Mouse (Mus musculus) spleen, postnatal 4 days (tissue): Measurements from ENCODE around the gene Endod1.
A peak's percentile ranks its signal among the peaks of the same experiment; 100 is the strongest.
"Not testable (repeated sequence)": the region's sequence is repeated elsewhere in the genome, so short reads cannot be mapped to it uniquely, and the experiment has no call there.

Source experiments
- DNase-seq, 2 experiments: peaks; one replicate each; pipeline ENCODE4 v3.0.0; 2022; ENCODE audit warnings: low spot score in 2 of 2

Endod1 gene

DNA sequence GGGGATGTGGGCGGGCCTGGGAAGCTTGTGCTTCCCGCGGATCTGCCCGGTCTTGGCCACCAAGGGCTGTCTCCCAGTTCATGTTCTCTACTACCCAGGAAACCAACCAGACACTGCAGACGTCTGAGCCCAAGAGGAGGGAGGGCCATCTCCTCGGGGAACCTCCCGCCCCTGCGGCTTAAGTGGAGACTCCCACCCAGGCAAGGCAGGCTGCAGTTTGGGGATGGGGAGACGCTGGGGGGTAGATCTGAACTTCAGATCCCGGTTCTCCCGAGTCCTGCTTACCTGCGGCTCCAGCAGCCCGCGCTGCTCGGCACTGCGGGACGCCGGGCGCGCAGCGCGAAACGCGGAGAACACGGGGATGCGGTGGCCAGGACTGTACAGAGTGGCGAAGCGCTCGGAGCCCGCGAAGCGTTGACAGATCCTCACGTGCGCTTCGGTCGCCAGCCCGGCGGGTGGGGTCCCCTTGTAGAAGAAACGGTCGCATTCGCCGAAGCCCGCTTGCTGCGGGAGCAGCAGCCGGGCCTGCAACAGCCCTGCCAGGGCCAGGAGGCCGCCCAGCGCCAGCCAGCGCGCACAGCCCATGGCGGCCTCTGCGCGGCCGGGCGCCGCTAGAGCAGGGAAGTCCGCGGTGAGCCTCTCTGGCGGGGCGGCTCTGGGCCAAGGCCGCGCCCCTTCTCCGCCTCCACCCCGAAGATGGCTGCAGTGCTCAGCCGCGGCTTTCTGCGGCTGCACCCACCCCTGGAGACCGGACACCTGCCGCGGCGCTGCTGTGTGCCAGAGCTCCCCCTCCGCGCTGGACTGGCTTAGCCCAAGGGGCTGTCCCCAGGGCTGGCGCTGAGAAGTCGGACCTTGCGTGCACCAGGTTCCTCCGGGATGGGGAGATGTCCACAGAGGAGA lies 671 bp downstream of the Endod1 start:
- DNase-seq: peak; percentile 87 to 94

- no peak for DNase-seq
These were observed 1.4 kb downstream of the Endod1 start for GRCm38 (mm10) chr9:14379769-14380385.

DNA sequence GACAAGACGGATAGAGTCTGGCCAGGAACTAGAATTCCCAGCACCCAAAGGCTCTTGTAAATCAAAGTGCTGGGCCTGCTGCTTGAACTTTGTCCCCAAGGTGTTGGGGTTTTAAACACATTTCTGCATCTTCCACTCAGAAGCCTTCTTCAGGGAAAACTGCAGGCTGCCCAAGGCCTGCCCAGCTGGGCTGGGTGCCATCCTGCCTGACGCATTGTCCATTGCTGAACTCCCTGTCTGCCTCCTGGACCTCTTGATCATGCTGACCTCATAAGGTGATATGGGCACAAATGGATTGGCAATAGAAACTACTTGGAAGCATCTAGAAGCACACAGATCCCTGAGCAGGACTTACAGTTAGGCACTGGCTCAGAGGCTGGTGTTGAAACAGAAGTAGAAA lies 3.2 kb downstream of the Endod1 start:
- no peak for DNase-seq

DNA sequence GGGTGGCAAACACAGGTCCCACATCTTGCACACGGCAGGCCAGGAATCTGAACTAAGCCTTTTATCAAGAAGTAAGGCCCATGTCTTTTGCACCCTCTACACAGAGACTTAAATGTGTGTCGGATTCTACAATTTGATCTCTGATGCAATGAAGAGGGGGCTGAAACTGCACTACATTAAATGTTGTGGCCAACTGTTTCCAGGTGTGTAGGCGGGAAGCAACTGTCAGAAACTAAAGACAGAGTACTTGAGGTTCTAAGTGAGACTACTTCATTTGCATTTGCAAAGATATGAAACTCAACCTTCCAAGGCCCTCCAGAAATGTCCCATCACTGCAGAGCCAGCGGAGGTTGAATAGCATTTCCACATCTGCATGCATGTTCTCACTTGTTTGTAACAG lies 5.2 kb downstream of the Endod1 start:
- no peak for DNase-seq

GRCm38 (mm10) chr9:14372440-14372839 lies 8.9 kb downstream of the Endod1 start:
- DNase-seq: no peak

DNA sequence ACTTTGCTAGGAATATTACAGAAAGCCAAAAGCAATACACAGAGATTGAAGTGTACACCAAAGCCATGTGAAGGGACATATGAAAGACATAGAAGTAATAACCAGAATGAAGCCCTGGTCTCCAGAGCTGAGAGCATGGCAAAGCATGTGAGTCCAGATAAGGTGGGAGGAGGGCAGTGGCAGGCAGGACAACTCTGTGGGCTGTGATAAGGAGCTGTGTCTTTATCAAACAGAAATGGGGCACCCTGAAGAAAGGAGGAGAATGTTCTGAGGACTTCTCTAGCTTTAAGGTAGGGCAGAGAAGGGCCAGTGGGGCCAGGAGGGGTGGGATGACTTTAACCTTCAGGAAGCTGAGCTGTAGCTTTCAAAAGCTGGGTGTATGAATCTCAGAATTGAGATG lies 12.0 kb downstream of the Endod1 start:
- peak in 1 of 2 experiments; percentile 66 for DNase-seq

GRCm38 (mm10) chr9:14367850-14368249 lies 13.5 kb downstream of the Endod1 start:
- no peak for DNase-seq

DNA sequence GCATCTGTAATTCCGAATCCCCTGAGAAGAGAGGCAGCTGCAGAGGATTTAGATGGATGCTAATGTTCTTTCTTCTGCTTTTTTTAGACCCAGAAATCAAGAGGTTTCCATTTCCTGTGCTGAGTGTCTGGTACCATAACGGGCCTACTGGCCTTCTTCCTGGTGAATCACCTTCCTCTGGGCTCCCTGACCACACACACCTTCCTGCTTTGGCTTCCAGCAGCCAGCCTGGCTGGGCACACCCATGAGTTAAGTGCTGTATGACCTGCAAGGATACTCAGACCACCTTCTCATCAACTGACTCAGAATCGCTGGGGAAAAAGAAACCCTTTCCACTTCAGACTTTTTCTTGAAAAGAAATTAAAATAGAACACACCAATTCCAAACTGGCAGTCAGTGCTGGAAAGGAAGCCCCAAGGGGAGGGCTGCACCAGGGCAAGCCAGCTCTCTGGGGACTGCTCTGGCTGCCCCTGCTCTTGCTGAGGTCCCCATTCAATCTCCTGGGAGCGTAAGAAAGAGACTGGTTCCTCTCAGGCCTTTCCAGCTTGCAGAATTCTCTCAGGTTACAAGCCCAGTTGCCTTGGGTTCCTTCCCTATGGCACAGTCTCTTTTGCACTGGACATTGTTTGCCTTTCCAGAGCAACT lies 15.7 kb downstream of the Endod1 start:
- no peak for DNase-seq

DNA sequence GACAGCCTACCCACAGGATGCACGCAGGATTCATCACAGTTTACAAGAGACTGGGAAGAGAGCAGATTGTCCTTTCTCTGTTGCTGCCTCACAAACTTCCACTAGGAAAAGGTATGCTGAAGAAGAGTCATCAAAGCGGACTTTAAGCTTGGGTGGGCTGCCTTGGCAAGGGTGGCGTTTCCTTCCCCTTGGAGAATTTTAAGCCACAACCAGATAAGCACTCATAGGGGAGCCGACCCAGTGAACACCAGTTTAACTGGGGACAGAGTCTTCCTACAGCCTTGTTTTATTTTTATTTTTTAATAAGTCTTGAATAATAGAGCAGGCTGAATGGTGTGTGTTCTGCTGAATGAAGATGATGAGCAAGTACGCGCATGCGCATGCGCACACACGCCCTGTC lies 16.6 kb downstream of the Endod1 start:
- no peak for DNase-seq

GRCm38 (mm10) chr9:14363540-14363939 lies 17.8 kb downstream of the Endod1 start:
- DNase-seq: peak; percentile 70 to 73

DNA sequence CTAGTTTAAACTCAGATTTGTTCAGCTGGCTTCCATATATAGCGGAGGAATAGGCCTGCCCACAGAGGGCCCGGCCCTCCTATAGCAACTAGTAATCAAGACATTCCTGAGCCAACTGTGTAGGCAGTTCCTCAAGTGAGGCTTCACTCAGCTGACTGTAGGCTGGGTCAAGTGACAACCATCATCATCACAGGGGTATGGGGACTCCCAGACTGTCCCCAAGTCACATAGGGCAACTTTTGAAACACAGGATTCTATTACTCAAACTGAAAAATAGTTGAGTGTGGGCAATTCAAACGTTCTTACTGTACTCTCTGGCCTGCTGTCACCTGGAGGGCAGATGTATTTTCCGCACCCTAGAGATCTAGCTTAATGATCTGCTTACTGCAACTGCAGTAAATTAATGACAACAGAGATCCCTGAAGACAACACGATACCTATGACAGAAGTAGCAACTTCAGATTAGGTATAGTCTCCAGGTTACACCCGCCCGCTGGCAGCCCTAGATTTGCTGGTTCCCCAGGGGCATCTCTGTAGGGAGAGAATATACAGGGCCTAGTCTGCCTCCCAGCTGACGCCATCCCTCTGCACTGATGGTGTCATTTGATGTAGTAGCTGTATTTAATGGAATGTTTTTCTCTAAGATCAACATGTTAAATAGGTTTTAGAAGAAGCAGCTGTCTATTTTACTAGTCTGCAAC lies 19.1 kb downstream of the Endod1 start:
- no peak for DNase-seq

GRCm38 (mm10) chr9:14357033-14357432 lies 24.3 kb downstream of the Endod1 start:
- DNase-seq: no peak

- DNase-seq: no peak
These were observed 26.5 kb downstream of the Endod1 start for GRCm38 (mm10) chr9:14354852-14355251.

DNA sequence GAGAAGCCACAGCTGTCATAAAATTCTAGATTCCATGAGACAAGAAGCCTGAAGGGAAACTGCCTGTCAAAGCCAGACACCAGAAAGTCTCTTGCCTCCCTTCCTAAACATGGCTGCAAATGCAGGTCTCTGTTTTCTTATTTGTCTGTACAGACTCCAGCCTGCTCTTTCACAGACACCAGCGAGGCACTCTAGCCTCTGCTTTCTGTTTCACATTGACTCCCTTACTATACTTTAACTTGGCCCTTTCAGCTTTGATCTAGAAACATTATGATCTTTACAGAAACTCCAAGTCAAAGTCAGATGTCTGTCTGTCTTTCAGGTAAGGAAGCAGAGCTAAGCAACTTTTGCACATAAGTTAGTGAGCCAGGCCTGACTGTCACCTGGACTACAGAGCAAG lies 29.0 kb downstream of the Endod1 start:
- DNase-seq: no peak

- no peak for DNase-seq
These were observed 30.5 kb downstream of the Endod1 start for GRCm38 (mm10) chr9:14350787-14351186.

GRCm38 (mm10) chr9:14349380-14349779 lies 31.9 kb downstream of the Endod1 start:
- no peak for DNase-seq

DNA sequence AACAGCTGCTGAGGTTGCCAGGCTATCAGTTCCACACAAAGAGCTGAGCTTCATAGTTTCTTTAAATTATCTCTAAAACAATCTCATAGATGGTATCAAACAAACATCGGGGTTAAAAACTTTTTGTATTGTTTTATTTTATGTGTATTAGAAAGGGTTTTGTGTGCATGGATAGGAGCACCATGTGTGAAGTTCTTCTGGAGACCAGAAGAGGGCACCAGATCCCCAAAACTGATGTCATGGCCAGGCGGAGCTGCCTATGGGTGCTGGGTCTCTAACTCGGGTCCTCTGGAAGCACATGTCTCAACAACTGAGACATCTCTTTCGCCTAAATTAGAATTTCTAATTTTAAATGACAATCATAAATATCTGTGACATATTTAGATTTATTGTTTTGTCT lies 32.9 kb downstream of the Endod1 start:
- DNase-seq: peak; percentile 47 to 74

GRCm38 (mm10) chr9:14345866-14346265 lies 35.4 kb downstream of the Endod1 start:
- DNase-seq: not testable (repeated sequence)

GRCm38 (mm10) chr9:14342041-14342668 lies 39.2 kb downstream of the Endod1 start:
- peak; percentile 63 to 83 for DNase-seq

- DNase-seq: no peak
These were observed 42.6 kb downstream of the Endod1 start for GRCm38 (mm10) chr9:14338701-14339100.

DNA sequence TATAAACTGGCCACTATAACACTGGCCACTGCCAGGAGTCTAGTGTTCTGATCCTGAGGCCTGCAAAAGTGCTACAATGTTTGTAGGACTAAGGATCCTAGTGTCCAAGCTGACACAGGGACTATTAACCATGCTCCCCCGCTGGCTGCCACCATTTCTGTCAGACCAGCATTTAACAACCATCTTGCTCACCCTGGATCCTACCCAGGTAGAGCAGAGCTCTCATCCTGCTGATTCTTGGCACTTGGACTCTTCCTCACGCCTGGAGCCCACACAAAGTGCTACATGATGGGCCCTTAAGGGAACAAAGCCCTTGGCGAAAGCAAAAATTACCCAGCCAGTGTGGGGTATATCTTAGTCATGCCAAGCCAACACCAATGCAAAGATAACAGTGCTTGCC lies 44.4 kb downstream of the Endod1 start:
- DNase-seq: no peak

GRCm38 (mm10) chr9:14335829-14336228 lies 45.5 kb downstream of the Endod1 start:
- no peak for DNase-seq
